Mouse (Mus musculus) R1 (cell line): Measurements from ENCODE around the gene Fabp6.

Experiments
- DNase-seq: peaks from one replicate; pipeline ENCODE4 v3.0.0-alpha.2; 2018; ENCODE audit warnings: low read depth, low spot score

The Fabp6 gene

GRCm38 (mm10) chr11:43601440-43601839, at the start of gene Fabp6:
Fabp6 (minus strand) TSS chr11:43601540.
- DNase-seq, result no peak

GRCm38 (mm10) chr11:43645286-43645685, 43.9 kb upstream of the Fabp6 start:
- DNase-seq, result peak; percentile 83

- DNase-seq, result no peak
Observed at GRCm38 (mm10) chr11:43643180-43643591, 41.8 kb upstream of the Fabp6 start.

GRCm38 (mm10) chr11:43638486-43638885, 37.1 kb upstream of the Fabp6 start:
- DNase-seq, result no peak

- no peak for DNase-seq
Observed at GRCm38 (mm10) chr11:43636761-43637160, 35.4 kb upstream of the Fabp6 start.

- DNase-seq, result peak; percentile 97
Observed at GRCm38 (mm10) chr11:43633658-43634401, 32.5 kb upstream of the Fabp6 start.

- no peak for DNase-seq
Observed at GRCm38 (mm10) chr11:43633165-43633564, 31.8 kb upstream of the Fabp6 start.

- DNase-seq, result no peak
Observed at GRCm38 (mm10) chr11:43632566-43632965, 31.2 kb upstream of the Fabp6 start.

GRCm38 (mm10) chr11:43631645-43632044, 30.3 kb upstream of the Fabp6 start:
- no peak for DNase-seq

- DNase-seq, result no peak
Observed at GRCm38 (mm10) chr11:43626927-43627645, 25.7 kb upstream of the Fabp6 start.

- DNase-seq, result peak; percentile 84
Observed at GRCm38 (mm10) chr11:43626300-43626926, 25.1 kb upstream of the Fabp6 start.

- no peak for DNase-seq
Observed at GRCm38 (mm10) chr11:43624341-43624740, 23.0 kb upstream of the Fabp6 start.

GRCm38 (mm10) chr11:43621769-43622168, 20.4 kb upstream of the Fabp6 start:
- no peak for DNase-seq

GRCm38 (mm10) chr11:43618403-43618802, 17.1 kb upstream of the Fabp6 start:
- no peak for DNase-seq

- no peak for DNase-seq
Observed at GRCm38 (mm10) chr11:43617924-43618323, 16.6 kb upstream of the Fabp6 start.

- DNase-seq, result peak; percentile 85
Observed at GRCm38 (mm10) chr11:43612834-43613488, 11.6 kb upstream of the Fabp6 start.

GRCm38 (mm10) chr11:43610662-43611033, 9.3 kb upstream of the Fabp6 start:
- no peak for DNase-seq

GRCm38 (mm10) chr11:43610006-43610661, 8.8 kb upstream of the Fabp6 start:
- no peak for DNase-seq

GRCm38 (mm10) chr11:43608440-43608839, 7.1 kb upstream of the Fabp6 start:
- no peak for DNase-seq

- DNase-seq, result no peak
Observed at GRCm38 (mm10) chr11:43605859-43606258, 4.5 kb upstream of the Fabp6 start.

- no peak for DNase-seq
Observed at GRCm38 (mm10) chr11:43604891-43605290, 3.6 kb upstream of the Fabp6 start.

- no peak for DNase-seq
Observed at GRCm38 (mm10) chr11:43604207-43604606, 2.9 kb upstream of the Fabp6 start.
